Mouse (Mus musculus): ENCODE results near the gene Nhej1.

Nhej1 gene

GRCm38 (mm10) chr1:75125418-75125817 is 418 bp upstream of the Nhej1 start:
- no peak for DNase-seq

DNA sequence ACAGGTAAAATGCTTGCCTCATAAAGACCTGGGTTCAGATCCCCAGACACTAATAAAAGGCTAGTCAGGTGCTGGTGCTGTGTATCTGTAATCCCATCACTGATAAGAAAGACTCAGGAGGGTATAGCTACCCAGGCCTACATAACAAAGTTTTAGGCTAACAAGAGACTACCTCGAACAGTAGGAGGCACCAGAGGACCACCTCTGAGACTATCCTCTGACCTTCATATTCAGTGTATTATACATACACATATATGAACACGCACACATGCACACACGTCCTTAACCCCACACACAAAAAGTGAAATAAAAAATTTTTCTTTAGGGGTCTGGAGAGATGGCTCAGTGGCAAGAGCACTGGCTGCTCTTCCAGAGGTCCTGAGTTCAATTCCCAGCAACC is 2.8 kb downstream of the Nhej1 start:
- peak; percentile 32 for DNase-seq

DNA sequence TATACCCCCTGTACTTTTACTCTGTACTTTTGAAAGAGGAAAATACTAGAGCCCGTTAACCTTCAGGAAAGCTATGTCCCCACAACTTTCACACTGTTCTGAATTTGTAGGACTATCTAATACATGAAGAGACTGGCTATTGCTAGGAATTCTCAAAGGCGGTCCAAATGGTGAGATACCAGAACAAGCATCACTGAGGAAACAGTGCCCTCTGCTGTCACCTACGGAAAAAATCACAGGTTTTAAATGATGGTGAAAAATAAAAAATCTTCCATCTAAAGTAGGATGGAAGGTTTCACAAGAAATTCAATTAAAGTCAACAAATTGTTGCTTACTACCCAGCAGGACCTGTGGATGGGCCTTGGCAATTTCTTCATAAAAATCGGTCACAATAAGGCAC is 72.9 kb downstream of the Nhej1 start:
- DNase-seq: no peak

- no peak for DNase-seq
Observed at GRCm38 (mm10) chr1:75051428-75051827, 73.6 kb downstream of the Nhej1 start.

DNA sequence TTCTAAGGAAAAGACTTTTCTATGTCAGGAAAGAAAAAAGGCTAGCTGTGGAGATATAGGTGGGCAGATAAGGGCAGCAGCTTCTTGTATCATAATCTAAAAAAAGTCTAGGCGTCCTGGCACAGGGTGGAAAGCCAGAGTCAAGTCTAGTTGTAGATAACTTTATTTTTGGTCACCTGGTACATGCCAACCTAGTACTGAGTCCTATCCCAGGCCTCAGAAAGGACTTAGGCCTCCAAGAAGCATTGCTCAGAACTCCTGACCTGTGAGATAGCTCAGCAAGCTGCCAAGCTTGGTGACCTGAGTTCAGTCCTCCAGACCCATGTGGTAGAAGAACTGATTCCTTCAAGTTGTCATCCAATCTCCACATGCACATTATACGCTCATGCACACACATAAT is 76.4 kb downstream of the Nhej1 start:
- no peak for DNase-seq

DNA sequence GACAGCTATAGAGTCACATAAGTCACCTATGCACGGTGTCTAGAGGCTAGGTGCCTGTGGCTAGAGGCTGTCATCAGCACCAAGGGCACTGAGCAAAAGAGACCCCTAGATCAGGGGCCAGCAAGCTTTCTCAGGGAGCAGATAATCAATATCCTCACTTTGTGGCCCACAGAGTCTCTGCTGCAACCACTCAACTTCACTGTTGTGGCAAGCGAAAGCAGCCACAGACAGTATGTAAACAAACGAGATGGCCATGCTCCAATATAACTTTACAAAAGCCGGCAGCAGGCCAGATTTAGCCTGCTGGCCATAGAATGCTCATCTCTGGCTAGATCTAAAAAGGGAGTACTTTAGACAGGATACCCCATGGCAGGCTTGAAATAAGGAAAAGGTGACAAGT is 77.0 kb downstream of the Nhej1 start:
- DNase-seq: no peak

- DNase-seq: no peak
Observed at GRCm38 (mm10) chr1:75040429-75040828, 84.6 kb downstream of the Nhej1 start.

- DNase-seq: no peak
Observed at GRCm38 (mm10) chr1:75032041-75032440, 93.0 kb downstream of the Nhej1 start.

DNA sequence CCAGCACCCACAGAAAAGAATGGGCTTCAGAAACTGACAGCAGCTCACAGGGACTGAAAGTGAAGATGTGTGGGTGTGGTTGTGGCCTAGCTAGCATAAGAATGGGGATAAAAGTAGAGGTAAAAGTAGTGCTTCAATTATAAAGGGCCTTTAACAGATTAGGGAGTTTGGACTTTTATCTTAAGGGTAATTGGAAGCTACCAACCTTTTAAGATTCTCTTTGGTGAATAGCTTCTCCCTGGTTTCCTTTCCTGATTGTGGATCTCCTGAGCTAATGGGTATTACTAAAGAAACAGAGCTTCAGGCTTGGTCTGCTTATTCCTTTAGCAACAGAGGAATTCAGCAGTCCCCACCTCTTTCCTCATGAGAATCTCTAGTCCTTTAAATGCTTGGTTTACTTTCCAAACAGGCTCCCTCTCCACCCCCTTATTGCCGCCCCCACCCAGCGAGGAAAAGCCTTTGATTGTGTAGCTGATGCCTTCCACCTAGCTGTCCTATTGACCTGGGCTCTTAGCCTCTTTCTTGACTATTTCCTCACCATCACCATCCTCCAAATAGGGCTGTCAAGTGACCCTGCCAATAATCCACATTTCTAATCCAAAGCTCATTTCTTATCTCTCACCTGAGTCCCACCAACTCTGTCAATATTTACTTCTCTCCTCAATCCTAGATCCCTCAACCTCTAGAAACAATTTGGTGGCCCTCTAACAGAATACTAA is 97.8 kb downstream of the Nhej1 start:
- no peak for DNase-seq

- DNase-seq: no peak
Observed at GRCm38 (mm10) chr1:75024419-75025199, 100.4 kb downstream of the Nhej1 start.

DNA sequence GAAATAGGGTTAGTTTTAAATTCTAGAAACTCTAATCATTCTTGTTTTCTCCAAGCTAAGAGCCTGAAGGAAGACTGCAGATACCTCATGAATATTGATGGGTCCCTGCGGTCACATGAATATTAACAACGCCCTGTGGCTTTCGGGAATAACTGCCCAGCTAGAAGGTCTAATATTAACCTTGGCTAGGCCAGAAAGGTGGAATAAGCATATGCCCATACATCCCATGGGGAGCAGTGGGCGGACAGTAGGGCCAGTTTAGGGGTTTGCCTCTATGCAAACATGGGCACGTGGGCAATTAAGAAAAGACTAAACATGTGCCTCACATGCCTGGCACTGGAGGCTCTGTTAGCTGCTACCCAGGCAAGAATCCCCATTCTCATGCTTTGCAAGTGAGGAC is 102.8 kb downstream of the Nhej1 start:
- no peak for DNase-seq

GRCm38 (mm10) chr1:75016846-75017245 is 108.2 kb downstream of the Nhej1 start:
- peak; percentile 83 for DNase-seq

DNA sequence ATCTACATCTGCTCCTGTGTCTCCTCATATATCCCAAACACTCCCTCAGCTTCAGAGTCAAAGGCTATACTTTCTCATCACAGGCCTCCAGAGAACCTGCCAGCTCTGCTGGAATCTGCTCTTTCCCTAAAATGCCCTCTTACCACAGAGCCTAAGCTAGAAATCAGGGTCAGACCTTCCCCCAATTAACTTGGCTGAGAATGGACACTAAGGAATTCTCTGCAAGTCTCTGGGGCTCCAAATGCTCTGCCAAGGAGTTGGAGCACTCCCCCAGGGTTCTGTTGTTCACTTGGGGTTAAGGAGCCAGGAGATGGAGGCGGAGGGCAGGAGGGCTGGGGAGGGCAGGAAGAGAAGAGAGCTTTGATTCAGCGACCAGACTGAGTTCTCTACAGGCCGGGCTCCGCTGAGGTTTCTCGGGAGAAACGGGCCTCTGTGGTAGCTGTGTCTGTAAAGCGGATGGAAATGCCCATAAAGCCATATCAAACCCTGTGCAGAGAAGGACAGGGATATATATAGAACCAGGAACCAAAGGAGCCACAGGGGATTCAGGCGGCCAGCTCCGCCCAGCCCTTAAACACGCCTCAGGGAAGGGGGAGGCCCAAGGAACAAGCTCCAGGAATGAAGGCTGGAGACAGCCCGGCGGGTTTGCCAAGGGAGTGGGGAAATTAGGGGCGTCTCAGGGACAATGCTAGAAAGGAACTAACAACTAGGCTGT is 109.3 kb downstream of the Nhej1 start:
- no peak for DNase-seq

DNA sequence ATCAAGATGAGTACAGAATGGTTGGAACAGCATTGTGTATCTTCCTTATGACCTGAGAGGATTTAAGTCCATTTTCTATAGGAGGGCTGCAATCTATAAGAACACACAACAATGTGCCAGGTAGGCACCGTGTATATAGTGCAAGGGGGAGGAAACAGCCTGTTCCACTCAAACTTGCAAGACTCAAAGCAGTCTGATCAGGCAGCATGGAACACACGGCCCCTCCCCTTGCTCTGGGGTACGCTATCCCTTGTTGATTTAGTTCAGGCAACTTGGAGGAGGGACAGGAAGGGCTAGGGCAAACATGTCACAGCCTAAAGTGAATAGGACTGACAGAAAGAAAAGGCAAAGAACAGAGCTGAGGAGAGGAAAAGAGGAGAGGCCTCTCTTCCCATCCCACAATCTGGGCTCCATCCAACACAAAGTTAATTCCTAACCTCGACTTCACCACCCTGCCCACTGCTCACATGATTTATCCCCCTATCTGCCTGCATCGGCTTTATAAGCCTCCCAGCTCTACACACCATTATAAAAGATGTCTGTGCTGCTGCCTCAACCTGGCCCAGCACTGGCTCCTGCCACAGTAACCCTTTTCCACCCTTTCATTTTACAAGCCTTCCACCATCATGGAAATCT is 110.7 kb downstream of the Nhej1 start:
- peak; percentile 82 for DNase-seq

- no peak for DNase-seq
Observed at GRCm38 (mm10) chr1:75010817-75011216, 114.2 kb downstream of the Nhej1 start.

- DNase-seq: peak; percentile 32
Observed at GRCm38 (mm10) chr1:75010203-75010602, 114.8 kb downstream of the Nhej1 start.

DNA sequence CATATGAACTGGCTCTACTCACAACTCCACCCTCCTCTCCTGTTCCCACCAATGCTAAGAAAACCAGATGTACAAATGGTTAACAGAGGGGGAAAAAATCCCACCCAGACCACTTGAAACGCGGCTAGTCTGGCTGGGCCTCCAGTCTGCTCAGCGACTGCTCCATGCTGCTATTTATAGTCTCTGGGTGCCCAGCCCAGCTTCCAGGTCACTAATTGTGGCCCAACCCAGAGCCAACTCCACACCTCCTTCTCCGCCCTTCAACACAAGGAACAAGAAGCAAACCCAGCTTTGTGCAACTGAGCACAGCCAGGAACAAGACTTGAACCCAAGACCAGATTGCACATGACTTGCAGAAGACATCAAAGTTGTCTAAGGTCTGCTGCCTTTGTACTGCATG is 119.0 kb downstream of the Nhej1 start:
- no peak for DNase-seq

DNA sequence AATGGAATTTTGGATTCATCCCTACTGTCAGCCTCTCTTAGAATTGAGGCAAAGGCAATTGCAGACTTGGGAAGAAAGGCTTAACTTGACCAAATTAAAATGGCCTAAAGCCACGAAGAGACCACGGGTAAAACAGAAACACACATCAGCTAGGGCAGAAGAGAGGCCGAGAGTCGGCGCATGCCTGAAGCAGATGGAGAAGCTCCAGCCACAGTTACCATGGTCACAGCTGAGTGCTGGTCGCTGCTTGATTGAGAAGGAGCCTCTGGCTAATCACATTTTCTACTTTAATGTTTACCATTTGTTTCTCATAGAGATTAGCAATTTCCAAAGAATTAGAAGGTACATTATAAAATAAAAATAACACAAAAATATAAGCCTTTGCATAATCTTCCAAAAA is 123.8 kb downstream of the Nhej1 start:
- no peak for DNase-seq

DNA sequence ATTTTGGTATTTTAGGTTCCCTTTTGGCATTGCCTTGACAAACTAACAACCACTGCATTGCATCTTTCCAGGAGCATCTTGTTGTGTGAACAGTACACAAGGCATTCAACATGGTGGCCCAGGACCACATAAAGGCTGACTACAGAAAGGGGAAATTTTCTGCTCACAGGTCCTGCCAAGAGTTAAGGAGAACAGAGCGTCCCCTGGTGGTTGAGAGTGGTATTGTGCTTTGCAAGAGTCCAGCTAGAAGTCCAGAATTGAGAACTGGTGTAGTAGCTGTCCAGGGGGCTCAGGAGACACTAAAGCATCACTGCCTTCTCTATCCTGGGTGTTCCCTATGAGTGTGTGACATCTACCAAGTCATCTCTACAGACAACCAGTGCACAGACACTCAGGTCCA is 124.5 kb downstream of the Nhej1 start:
- peak; percentile 68 for DNase-seq

- DNase-seq: no peak
Observed at GRCm38 (mm10) chr1:74999173-74999572, 125.8 kb downstream of the Nhej1 start.

GRCm38 (mm10) chr1:74997231-74997630 is 127.8 kb downstream of the Nhej1 start:
- DNase-seq: no peak

- DNase-seq: no peak
Observed at GRCm38 (mm10) chr1:74977001-74977400, 148.0 kb downstream of the Nhej1 start.

DNA sequence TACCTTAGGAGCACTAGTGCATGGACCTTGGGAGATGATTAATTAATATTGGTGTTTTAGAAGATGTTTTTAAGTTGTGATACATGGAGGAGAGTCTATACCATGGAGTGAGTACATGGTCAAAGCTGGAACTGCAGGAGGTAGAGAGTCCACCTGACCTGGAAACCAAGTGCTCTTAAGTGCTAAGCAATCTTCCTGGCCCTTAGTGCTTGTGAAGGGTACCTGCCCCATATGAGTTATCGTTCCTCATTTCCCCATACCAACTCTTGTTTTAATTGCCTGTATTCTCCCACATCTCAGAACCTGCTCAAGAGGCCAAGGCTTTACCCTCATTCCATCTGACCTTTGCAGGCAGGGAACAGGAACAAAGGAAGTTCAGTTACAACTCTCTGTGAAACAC is 149.1 kb downstream of the Nhej1 start:
- DNase-seq: no peak
